Mouse (Mus musculus) left cerebral cortex, adult 2 months (tissue): ENCODE results near the gene Zfp988. TPM values are rescaled to one million over a fixed set of nuclear protein-coding genes. Genes with fewer than 3 reads are reported as not detected.
"Not testable (repeated sequence)": the region's sequence is repeated elsewhere in the genome, so short reads cannot be mapped to it uniquely, and the experiment has no call there.

Experiments used
- DNase-seq, 2 experiments: peaks; one replicate each; pipeline ENCODE4 v3.0.0; 2021 to 2022; ENCODE audit warnings: low spot score in 2 of 2, mixed read lengths in 1 of 2; ENCODE audit errors: extremely low spot score in 1 of 2
- H3K27ac ChIP-seq: fragments of 200-600 bp; 2 replicates; pipeline ENCODE4 v1.8.1; 2022
- H3K4me3 ChIP-seq: fragments of 200-600 bp; 2 replicates; pipeline ENCODE4 v1.8.1; 2022
- intact Hi-C: fragments of 180-260 bp; cut with DNase I; formaldehyde crosslinking; loops from one replicate; pipeline ENCODE4 v1.15.1; 2025
- total RNA-seq, 2 experiments: library from RNA; stranded (reverse); gene quantifications; 2 replicates each; pipeline ENCODE4 v1.2.3; 2021

Zfp988 gene
- total RNA-seq, 2 experiments from 2014 or later = 0.16 to 0.33 TPM

- H3K27ac ChIP-seq, H3K4me3 ChIP-seq, DNase-seq, intact Hi-C loops: not testable (repeated sequence)
Observed at GRCm38 (mm10) chr4:147353626-147354025, 48.2 kb downstream of the Zfp988 start.

- DNase-seq, H3K4me3 ChIP-seq, intact Hi-C loops, H3K27ac ChIP-seq: not testable (repeated sequence)
Observed at GRCm38 (mm10) chr4:147356042-147356441, 50.6 kb downstream of the Zfp988 start.

- intact Hi-C loops, H3K27ac ChIP-seq, H3K4me3 ChIP-seq, DNase-seq: not testable (repeated sequence)
Observed at GRCm38 (mm10) chr4:147357195-147357594, 51.7 kb downstream of the Zfp988 start.

GRCm38 (mm10) chr4:147361003-147361402, 55.5 kb downstream of the Zfp988 start, which contains the start of gene Zfp978:
TSS of gene Zfp978 (plus strand) at chr4:147361303.
- H3K27ac ChIP-seq, intact Hi-C loops, DNase-seq, H3K4me3 ChIP-seq: not testable (repeated sequence)

GRCm38 (mm10) chr4:147361872-147362271, 56.4 kb downstream of the Zfp988 start:
- intact Hi-C loops, H3K4me3 ChIP-seq, DNase-seq, H3K27ac ChIP-seq: not testable (repeated sequence)

DNA sequence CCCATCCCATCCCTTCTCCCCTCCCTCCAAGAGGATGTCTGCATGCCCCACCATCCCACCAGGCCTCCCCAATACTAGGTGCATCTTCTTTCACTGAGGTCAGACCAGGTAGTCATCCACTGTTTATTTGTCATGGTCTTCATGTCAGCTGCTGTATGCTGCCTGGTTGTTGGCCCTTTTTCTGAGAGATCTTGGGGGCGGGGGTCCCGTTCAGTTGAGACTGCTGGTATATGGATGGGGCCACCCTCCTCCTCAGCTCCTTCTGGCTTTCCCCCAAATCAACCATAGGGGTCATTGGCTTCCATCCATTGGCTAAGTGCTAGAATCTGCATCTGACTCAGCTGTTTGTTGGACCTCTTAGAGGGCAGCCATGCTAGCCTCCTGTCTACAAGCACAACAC, 64.1 kb downstream of the Zfp988 start:
- DNase-seq, intact Hi-C loops, H3K27ac ChIP-seq, H3K4me3 ChIP-seq: not testable (repeated sequence)

DNA sequence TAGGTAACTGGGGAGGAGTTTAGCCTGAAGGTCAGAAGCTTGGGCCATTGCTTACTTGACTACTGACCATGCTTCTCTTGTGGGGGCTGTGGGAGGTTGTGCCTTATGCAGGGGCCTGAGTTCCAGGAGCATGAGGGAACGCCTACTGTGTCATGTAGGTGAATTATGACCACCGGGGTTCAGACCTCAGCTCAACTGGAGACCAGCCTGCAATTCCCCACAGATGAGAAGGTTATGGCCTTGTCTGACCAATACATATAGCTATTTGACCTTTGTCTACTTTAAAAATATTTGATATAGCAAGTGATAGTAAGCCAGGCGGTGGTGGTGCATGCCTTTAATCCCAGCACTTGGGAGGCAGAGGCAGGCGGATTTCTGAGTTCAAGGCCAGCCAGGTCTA, 77.7 kb downstream of the Zfp988 start:
- DNase-seq, H3K27ac ChIP-seq, H3K4me3 ChIP-seq, intact Hi-C loops: not testable (repeated sequence)

Other genes starting within 250 kb of the Zfp988 start
- 1 to 10 TPM; 7.8 to 8.2 TPM for gene Zfp991, start 173.6 kb upstream of the Zfp988 start, total RNA-seq
- not detected for gene Zfp978, start 55.6 kb downstream of the Zfp988 start, total RNA-seq
- gene Zfp982, start 186.7 kb downstream of the Zfp988 start, total RNA-seq = 1 to 10 TPM; 3.9 to 5.1 TPM
- under 1 TPM; 0.40 to 0.41 TPM for gene Gm16503, start 234.5 kb downstream of the Zfp988 start, total RNA-seq
- not detected for gene Zfp985, start 247.6 kb downstream of the Zfp988 start, total RNA-seq